Mouse (Mus musculus) kidney, adult 2 months (tissue): ENCODE measurements around the gene Ccdc162. TPM values are rescaled to one million over a fixed set of nuclear protein-coding genes. Genes with fewer than 3 reads are reported as not detected.
A peak's percentile ranks its signal among the peaks of the same experiment; 100 is the strongest.

Source experiments
- DNase-seq: peaks from one replicate; pipeline ENCODE4 v3.0.0; 2021
- H3K27ac ChIP-seq: fragments of 200-500 bp; 2 replicates; pipeline ENCODE4 v1.5.1; 2012; ENCODE audit warnings: low read depth, low read length, control low read depth, inconsistent platforms; ENCODE audit not compliant: insufficient read depth
- H3K27me3 ChIP-seq: fragments of 200-500 bp; replicated peaks from 2 replicates; pipeline ENCODE4 v1.6.1; 2012; ENCODE audit warnings: mild to moderate bottlenecking, moderate library complexity, low read length, inconsistent platforms; ENCODE audit not compliant: control insufficient read depth, insufficient read depth
- H3K36me3 ChIP-seq: fragments of 200-500 bp; 2 replicates; pipeline ENCODE4 v1.6.1; 2012; ENCODE audit warnings: mild to moderate bottlenecking, moderate library complexity, low read length, inconsistent platforms; ENCODE audit not compliant: control insufficient read depth, insufficient read depth
- H3K4me1 ChIP-seq: fragments of 200-500 bp; 2 replicates; pipeline ENCODE4 v1.6.1; 2011; ENCODE audit warnings: low read length; ENCODE audit not compliant: control insufficient read depth, insufficient read depth
- H3K4me3 ChIP-seq: fragments of 200-500 bp; 2 replicates; pipeline ENCODE4 v1.5.1; 2011; ENCODE audit warnings: mild to moderate bottlenecking, low read depth, low read length, control low read depth; ENCODE audit not compliant: insufficient read depth
- CTCF ChIP-seq: fragments of 200-500 bp; conservative IDR thresholded peaks from 2 replicates; pipeline ENCODE4 v1.5.1; 2011; ENCODE audit warnings: low read depth, mild to moderate bottlenecking, control low read depth, low read length, moderate library complexity, mixed read lengths; ENCODE audit not compliant: insufficient read depth, insufficient read length
- POLR2A ChIP-seq: fragments of 200-500 bp; IDR thresholded peaks from one replicate; pipeline ENCODE4 v1.6.1; 2011; ENCODE audit warnings: low read depth, low read length, control low read depth
- WGBS: fragments of 180-500 bp; shearing (Covaris S2); methylation state at CpG from one replicate; pipeline ENCODE4 v1.1.7; 2018; 5-methylcytosine and 5-hydroxymethylcytosine counted together
- polyA plus RNA-seq: library from polyadenylated mRNA; depleted of rRNA; stranded (reverse); fragments of >200 nt; gene quantifications from 2 replicates; pipeline ENCODE4 v1.2.3, GENCODE M21; 2012

Ccdc162 gene
- polyA plus RNA-seq, 1 experiment, result 2.1 TPM

DNA sequence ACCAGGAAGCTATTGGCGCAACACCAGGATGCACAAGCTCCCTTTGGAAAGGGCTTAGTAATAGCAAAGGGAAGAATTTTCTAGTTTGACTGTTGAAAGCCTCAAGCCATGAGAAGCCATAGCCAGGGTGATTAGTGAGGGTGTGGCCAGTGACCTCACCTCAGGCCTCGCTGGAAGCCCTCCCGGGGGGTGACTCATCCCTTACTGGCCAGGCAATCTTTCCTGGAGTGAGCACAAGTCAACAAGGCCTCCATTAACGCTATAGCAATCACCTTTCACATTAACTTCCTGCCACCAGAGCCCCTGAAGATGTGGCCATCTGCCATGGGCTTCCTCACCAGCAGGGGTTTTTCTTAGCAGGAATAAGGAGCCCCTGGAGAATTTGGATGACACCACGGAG, 151.3 kb downstream of the Ccdc162 start:
- no peak for TF ChIP-seq CTCF
- no peak for TF ChIP-seq POLR2A
- H3K36me3 ChIP-seq, result no peaks in the 10 kb centered on the region
- H3K4me1 ChIP-seq, result peaks cover 4% of the 10 kb centered on the region
- H3K4me3 ChIP-seq, result no peak overlapping the region
- WGBS, result 41% methylated on average over 5 of the region's 5 CpGs
- no peaks in the 10 kb centered on the region for H3K27me3 ChIP-seq
- H3K27ac ChIP-seq, result no peak overlapping the region
- DNase-seq, result no peak

DNA sequence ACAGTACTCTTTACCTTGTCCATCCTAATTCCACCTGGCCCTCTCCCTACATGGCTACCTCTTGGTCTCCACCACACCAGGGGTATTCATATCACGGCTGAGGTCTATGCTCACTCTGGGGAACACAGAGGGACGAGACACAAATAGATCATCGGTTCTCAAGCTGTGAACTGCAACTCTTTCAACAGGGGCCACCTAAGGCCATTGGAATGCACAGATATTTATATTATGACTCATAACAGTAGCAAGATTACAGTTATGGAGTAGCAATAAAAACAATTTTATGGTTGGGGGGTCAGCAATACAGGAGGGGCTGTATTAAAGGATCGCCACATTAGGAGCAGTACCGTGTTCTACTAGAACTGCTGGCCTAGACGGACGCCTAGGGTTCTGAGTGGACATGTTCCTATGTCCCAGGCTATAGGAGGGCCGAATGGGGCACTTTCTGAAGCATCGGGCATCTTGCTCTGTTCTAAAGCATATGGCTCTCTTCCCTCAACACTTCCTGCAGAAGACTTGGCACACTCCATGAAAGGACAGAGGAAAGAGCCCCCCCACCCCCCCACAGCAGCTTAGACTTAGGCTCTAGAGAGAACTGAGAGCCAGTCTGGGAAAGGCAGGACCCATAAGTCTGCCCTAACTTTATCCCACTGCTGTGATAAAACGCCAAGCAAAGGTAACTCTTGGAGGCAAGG, 154.6 kb downstream of the Ccdc162 start:
- no peaks in the 10 kb centered on the region for H3K27me3 ChIP-seq
- no peak overlapping the region for H3K27ac ChIP-seq
- no peaks in the 10 kb centered on the region for H3K36me3 ChIP-seq
- DNase-seq, result no peak
- TF ChIP-seq CTCF (no peak), POLR2A (no peak)
- WGBS, result 91% methylated on average over 10 of the region's 10 CpGs
- H3K4me1 ChIP-seq, result no peaks in the 10 kb centered on the region
- H3K4me3 ChIP-seq, result no peak overlapping the region

DNA sequence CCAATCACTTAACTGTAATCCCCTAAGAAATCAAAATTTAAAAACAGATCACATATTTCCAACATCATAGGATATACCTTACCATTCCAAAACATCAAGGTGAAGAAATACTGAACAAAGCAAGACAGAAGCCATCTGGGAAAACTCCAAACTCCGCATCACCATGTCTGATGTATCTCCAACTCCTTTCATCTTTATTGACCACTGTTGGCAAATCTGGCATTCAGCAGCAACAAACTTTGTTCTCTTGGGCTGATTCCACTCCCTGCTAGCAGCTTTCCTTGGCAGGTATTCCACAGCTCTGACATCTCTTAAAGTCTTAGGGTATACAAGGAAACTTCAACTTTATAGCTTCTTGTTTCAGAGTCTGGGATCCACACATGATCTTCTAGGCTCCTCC, 158.0 kb downstream of the Ccdc162 start:
- no peaks in the 10 kb centered on the region for H3K36me3 ChIP-seq
- H3K4me1 ChIP-seq, result peaks cover 9% of the 10 kb centered on the region
- 92% methylated on average over 1 of the region's 1 CpGs for WGBS
- no peak overlapping the region for H3K27ac ChIP-seq
- TF ChIP-seq POLR2A (no peak), CTCF (no peak)
- no peak overlapping the region for H3K4me3 ChIP-seq
- no peaks in the 10 kb centered on the region for H3K27me3 ChIP-seq
- no peak for DNase-seq

DNA sequence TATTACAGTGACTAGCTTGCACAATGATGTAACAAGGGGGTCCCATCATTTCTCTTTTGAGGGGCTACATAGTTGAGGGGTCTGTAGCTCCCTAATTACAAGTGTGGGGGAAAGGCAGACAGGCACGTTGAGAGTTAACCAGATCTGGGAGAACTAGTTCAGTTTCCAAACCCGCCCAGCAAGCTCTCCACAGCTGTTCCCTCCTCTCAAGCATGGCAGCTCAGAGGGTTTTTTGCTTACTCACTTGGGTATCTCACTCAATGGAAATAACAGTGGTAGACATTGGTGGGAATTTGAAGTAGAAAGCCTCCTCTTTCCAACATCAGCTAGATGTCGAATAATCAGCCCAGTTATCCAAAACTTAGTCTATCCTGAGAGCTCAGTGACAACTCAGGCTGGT, 161.4 kb downstream of the Ccdc162 start:
- H3K27me3 ChIP-seq, result no peaks in the 10 kb centered on the region
- H3K36me3 ChIP-seq, result no peaks in the 10 kb centered on the region
- 87% methylated on average over 3 of the region's 3 CpGs for whole genome bisulfite sequencing
- DNase-seq, result no peak
- peaks cover 23% of the 10 kb centered on the region for H3K4me1 ChIP-seq
- TF ChIP-seq POLR2A, result no peak
- TF ChIP-seq CTCF, result no peak
- H3K27ac ChIP-seq, result no peak overlapping the region
- no peak overlapping the region for H3K4me3 ChIP-seq

DNA sequence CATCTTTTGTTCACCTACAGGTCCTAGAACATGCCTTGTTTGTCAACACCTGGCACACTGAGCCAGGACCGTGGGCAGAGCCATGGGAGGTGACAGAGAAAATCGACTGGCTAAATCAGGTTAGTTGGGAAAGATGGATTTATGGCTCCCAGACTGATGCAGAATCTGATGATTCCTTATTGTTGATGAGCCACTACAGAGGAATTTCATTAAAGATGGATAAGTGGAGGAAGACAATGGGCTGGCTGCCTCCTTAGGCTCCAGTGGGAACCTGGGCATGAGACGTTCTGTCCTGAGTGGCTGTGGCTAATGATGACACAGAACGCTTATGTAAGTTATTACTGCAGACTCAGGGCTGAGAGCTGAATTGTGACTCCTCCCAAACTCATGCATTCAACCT, 162.7 kb downstream of the Ccdc162 start:
- no peak for DNase-seq
- H3K27me3 ChIP-seq, result no peaks in the 10 kb centered on the region
- TF ChIP-seq CTCF (no peak), POLR2A (no peak)
- no peak overlapping the region for H3K4me3 ChIP-seq
- H3K36me3 ChIP-seq, result no peaks in the 10 kb centered on the region
- H3K27ac ChIP-seq, result peak overlapping the region; percentile 85; the same call in 1 of the 2 replicates
- WGBS, result 54% methylated on average over 4 of the region's 4 CpGs
- H3K4me1 ChIP-seq, result peaks cover 23% of the 10 kb centered on the region

DNA sequence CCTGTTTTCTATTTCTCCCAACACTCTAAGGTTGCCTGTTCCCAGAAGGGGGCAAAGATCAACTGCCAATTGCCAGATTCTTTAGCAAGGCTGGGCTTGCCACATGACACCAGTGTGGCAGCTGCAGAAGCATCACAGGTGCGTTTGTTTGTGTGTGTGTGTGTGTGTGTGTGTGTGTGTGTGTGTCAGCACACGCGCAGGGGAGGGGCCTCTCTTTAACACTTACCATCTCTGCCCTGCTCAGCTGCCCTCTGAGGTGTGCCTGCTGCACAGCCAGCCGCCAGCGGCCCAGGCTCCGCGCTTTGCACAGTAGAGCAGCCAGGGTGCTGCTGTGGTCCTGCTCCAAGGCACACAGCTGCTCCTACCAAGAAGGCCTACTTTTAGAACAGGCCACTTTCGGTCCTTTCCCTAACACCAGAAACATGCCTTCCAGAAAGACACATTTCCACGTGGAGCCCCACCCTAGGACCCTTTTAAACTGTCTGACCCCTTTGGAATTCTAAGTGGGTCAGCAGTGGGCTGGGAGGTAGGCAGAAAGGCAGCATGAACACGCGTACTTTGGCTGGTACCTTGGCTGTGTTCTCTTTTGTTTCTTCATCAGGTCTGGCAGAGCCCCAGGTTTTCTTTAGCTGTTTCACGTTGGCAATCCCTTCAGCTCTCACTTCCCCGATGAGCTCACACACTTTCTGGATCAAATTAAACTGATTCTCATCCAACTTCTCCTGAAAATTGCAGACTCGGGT, 163.4 kb downstream of the Ccdc162 start:
- 37% methylated on average over 14 of the region's 14 CpGs for WGBS
- H3K4me1 ChIP-seq, result peaks cover 23% of the 10 kb centered on the region
- no peaks in the 10 kb centered on the region for H3K36me3 ChIP-seq
- H3K27ac ChIP-seq, result peak overlapping the region; percentile 85
- H3K4me3 ChIP-seq, result no peak overlapping the region
- no peaks in the 10 kb centered on the region for H3K27me3 ChIP-seq
- TF ChIP-seq CTCF, result no peak
- TF ChIP-seq POLR2A, result no peak
- peak; percentile 93 for DNase-seq

DNA sequence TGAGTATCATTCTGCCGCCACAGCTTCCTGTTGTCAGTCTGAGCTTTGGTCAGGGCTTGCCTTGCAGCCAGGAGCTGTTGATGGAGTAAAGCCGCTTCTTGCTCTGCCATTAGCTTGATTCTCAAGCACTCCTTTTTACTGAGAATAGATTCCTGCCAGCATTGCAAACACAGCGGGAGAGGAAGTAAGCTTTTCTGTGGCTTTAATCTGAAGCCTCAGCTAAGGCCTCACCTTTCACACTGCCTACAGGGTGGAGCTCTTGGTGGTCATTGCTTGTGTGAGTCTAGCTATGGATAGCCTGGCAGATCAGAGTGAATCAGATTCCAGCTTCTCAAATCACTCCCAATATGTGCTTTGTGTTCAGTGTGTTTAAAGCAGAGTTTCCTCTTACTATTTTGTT, 164.1 kb downstream of the Ccdc162 start:
- Histone ChIP-seq H3K36me3 (no peaks in the 10 kb centered on the region), H3K4me3 (no peak overlapping the region), H3K4me1 (peaks cover 23% of the 10 kb centered on the region), H3K27me3 (no peaks in the 10 kb centered on the region), H3K27ac (peak overlapping the region; percentile 85)
- no peak for TF ChIP-seq POLR2A
- TF ChIP-seq CTCF, result no peak
- peak; percentile 30 for DNase-seq
- 59% methylated on average over 3 of the region's 3 CpGs for WGBS
